ENCODE assay signal across 25 mouse cellular contexts in the genomic region with DNA sequence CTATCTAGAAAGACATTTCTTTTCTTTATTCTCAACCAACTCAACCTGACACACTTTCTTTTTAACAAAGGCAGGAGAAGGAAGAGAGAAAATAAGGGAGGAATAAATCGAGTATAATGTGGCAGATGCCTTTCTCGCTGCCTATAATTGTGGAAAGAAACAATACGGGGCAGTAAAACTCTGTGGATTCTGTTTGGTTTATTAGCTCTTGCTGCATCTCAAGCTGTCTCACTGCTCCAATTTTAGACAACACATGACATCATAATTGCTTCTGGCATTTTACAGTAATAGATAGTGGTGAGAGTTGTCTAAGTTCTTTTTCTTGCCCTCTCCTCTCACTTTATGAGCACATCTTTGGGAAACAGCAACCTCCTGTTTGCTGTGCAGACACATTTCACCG.
DNase-seq lines count a peak whose midpoint lies in the region; ATAC-seq lines count a peak whose summit lies in the region.
"Had no signal": no experiment of that assay in that cellular context is flagged by ENCODE, and none has a peak within 500 bp of the region (broad histone marks: within the 10 kb centered on the region; RNA-seq: fewer than 3 reads in every experiment).

No protein-coding gene starts in this region.

- WGBS in forebrain, embryonic 16.5 days = 53% methylated on average over 4 of the region's 4 CpGs
- WGBS in forebrain, embryonic 10.5 days = 80% methylated on average over 4 of the region's 4 CpGs
- WGBS in heart, embryonic 10.5 days = 78% methylated on average over 4 of the region's 4 CpGs

- no peaks in the 10 kb centered on the region for H3K27me3 ChIP-seq in forebrain, embryonic 16.5 days (replicated peaks; ENCODE audit: control insufficient read depth, insufficient read depth, low read length)
- H3K27me3 ChIP-seq in forebrain, embryonic 10.5 days (ENCODE audit: poor library complexity, severe bottlenecking) = no peaks in the 10 kb centered on the region
- H3K27me3 ChIP-seq in heart, embryonic 10.5 days (ENCODE audit: insufficient read depth, poor library complexity, severe bottlenecking) = no peaks in the 10 kb centered on the region
- H3K27me3 ChIP-seq: embryonic facial prominence, embryonic 12.5 days; embryonic facial prominence, embryonic 15.5 days; forebrain, embryonic 13.5 days; heart, embryonic 13.5 days had no signal

- H3K4me1 ChIP-seq in forebrain, embryonic 16.5 days (replicated peaks; ENCODE audit: control insufficient read depth, insufficient read depth, low read length) = 0 out of 2 replicates have a peak, but pooled peaks cover 2% of the 10 kb centered on the region
- H3K4me1 ChIP-seq in forebrain, embryonic 10.5 days = no peaks in the 10 kb centered on the region
- H3K4me1 ChIP-seq in heart, embryonic 10.5 days = no peaks in the 10 kb centered on the region
- H3K4me1 ChIP-seq: embryonic facial prominence, embryonic 12.5 days; embryonic facial prominence, embryonic 15.5 days; forebrain, embryonic 13.5 days; heart, embryonic 13.5 days had no signal

- H3K9ac ChIP-seq in forebrain, embryonic 16.5 days (replicated peaks; ENCODE audit: low read depth, low read length) = no peak overlapping the region
- H3K9ac ChIP-seq: embryonic facial prominence, embryonic 12.5 days; embryonic facial prominence, embryonic 15.5 days; forebrain, embryonic 13.5 days; heart, embryonic 13.5 days; hindbrain, embryonic 14.5 days had no signal

- ATAC-seq in forebrain, embryonic 16.5 days = peak; percentile 57
- ATAC-seq: forebrain, embryonic 13.5 days; hindbrain, postnatal 0 days; inflammation-experienced regulatory T-cells, adult 6 months; intestine, embryonic 16.5 days; Patski had no signal

- no peaks in the 10 kb centered on the region for H3K36me3 ChIP-seq in forebrain, embryonic 16.5 days (ENCODE audit: control insufficient read depth, insufficient read depth)
- H3K36me3 ChIP-seq in forebrain, embryonic 10.5 days (replicated peaks) = no peaks in the 10 kb centered on the region
- no peaks in the 10 kb centered on the region for H3K36me3 ChIP-seq in heart, embryonic 10.5 days
- H3K36me3 ChIP-seq: embryonic facial prominence, embryonic 12.5 days; embryonic facial prominence, embryonic 15.5 days; heart, embryonic 13.5 days had no signal

- H3K4me3 ChIP-seq in forebrain, embryonic 16.5 days (replicated peaks; ENCODE audit: low read length) = no peak overlapping the region
- no peak overlapping the region for H3K4me3 ChIP-seq in forebrain, embryonic 10.5 days
- no peak overlapping the region for H3K4me3 ChIP-seq in heart, embryonic 10.5 days
- H3K4me3 ChIP-seq: embryonic facial prominence, embryonic 12.5 days; embryonic facial prominence, embryonic 15.5 days; forebrain, embryonic 13.5 days; gastrocnemius, adult 2 months; heart, embryonic 13.5 days had no signal

- H3K9me3 ChIP-seq in forebrain, embryonic 16.5 days (ENCODE audit: control insufficient read depth, low read length) = no peaks in the 10 kb centered on the region
- H3K9me3 ChIP-seq in forebrain, embryonic 10.5 days = no peaks in the 10 kb centered on the region
- H3K9me3 ChIP-seq in heart, embryonic 10.5 days = no peaks in the 10 kb centered on the region
- H3K9me3 ChIP-seq: embryonic facial prominence, embryonic 12.5 days; embryonic facial prominence, embryonic 15.5 days; forebrain, embryonic 13.5 days; heart, embryonic 13.5 days had no signal

- H3K27ac ChIP-seq in forebrain, embryonic 16.5 days (ENCODE audit: low read length) = no peak overlapping the region
- no peak overlapping the region for H3K27ac ChIP-seq in forebrain, embryonic 10.5 days
- H3K27ac ChIP-seq in heart, embryonic 10.5 days = no peak overlapping the region
- H3K27ac ChIP-seq: embryonic facial prominence, embryonic 12.5 days; embryonic facial prominence, embryonic 15.5 days; forebrain, embryonic 13.5 days; gastrocnemius, adult 2 months; heart, embryonic 13.5 days; hindbrain, embryonic 14.5 days; hindbrain, postnatal 0 days had no signal

- no peak for DNase-seq in forebrain, embryonic 10.5 days (ENCODE audit: extremely low spot score, low spot score)
- peak; percentile 30 for DNase-seq in heart, adult 11 months
- no peak for DNase-seq in heart, embryonic 10.5 days (ENCODE audit: low spot score)
- DNase-seq in retina, embryonic 14.5 days (ENCODE audit: low spot score) = peak; percentile 12
- DNase-seq in thymus, postnatal 10 days (ENCODE audit: low spot score in 2 of 2) = no peak
- DNase-seq: adrenal gland, postnatal 10 days; adrenal gland, postnatal 36 days; cerebellum, adult 11 months; cerebellum, adult 9-11 months; cerebellum, postnatal 25 days; gastrocnemius, adult 2 months; gastrocnemius, postnatal 14 days; heart, adult 18-20 months; heart, postnatal 14 days; heart, postnatal 4 days had no signal

- H3K4me2 ChIP-seq in forebrain, embryonic 16.5 days (ENCODE audit: low read length) = no peak overlapping the region
- H3K4me2 ChIP-seq: embryonic facial prominence, embryonic 12.5 days; embryonic facial prominence, embryonic 15.5 days; forebrain, embryonic 13.5 days; heart, embryonic 13.5 days; hindbrain, embryonic 14.5 days had no signal

Comparison
In these comparisons a context has a peak if more than half of its experiments do, and no peak if none do; other contexts are left out.
1. DNase-seq: peak in heart, adult 11 months (single experiment) and retina, embryonic 14.5 days (single experiment); none in forebrain, embryonic 10.5 days (single experiment), heart, embryonic 10.5 days (single experiment) and thymus, postnatal 10 days (0 of 2).